Mouse (Mus musculus) left cerebral cortex, postnatal 10 days (tissue): ENCODE measurements at regions not wholly inside any gene's neighbourhood (a gene's known extent, or its start where the extent isn't known, plus 50 kb on each side); places are given as distances from the start of the nearest gene placed in this dataset.

ENCODE experiments used
- DNase-seq, 2 experiments: peaks; one replicate each; pipeline ENCODE4 v3.0.0; 2021 to 2022; ENCODE audit warnings: low spot score in 2 of 2, mixed read lengths in 1 of 2; ENCODE audit errors: extremely low spot score in 1 of 2
- intact Hi-C: fragments of 180-260 bp; cut with DNase I; formaldehyde crosslinking; loops from one replicate; pipeline ENCODE4 v1.15.1; 2025

DNA sequence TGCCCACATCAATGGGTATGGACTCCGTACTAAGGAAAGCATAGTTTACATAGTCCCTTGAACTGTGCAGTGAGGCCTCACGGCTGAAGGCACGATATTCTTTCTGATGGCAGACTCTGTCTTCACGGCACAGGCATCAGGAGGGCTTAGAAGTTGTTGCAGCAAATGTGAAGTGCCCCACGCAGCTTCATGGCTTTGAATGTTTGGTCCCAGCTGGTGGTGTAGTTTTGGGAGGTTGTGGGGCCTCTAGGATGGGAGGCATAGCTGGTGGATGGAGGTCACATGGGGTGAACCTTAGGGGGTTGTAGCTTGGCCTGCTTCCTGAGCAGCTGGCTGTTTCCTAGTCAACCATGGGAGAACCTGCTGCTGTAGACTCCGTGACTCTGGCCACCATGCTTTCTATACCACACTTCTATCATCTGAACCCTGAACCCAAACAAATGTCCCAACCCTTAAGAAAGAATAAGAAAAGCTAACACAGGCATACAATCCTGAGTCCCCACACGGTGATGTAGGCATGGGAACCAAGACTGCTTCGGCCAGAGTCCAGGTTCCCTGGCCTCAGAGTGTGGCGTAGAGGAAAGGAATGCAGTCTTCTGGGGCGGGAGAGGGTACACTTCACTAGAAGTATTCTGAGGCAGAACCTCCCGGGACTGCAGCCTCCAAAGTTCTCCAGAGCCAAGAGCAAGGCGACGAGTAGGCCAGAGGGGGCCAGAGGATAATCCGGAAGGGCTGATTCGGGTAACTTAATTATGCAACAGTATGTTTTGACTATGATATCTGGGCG lies 59.2 kb upstream of the Cnih3 start:
- DNase-seq: peak in 1 of 2 experiments; percentile 11
- intact Hi-C loops: no loop called here

DNA sequence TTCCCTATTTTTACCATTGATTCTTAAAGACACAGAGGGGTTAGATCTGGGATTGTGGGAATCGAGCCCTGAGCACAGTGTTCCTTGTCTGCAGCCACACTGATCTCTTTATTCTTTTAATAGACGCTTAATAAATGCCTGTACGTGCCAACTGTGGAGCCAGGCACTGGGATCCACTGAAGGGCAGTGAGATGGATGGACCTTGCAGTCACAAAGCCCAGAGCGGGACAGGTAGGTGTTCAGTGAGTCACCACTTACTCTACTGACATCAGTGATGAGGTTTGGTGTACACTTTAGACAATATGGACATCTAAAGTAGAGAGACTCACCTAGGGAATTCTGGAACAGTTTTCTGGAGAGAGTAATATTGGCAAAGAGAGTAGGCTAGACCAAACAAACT lies 56.8 kb upstream of the Cnih3 start:
- intact Hi-C loops: no loop called here
- peak in 1 of 2 experiments; percentile 5 for DNase-seq

GRCm38 (mm10) chr1:181298063-181298462 lies 54.4 kb upstream of the Cnih3 start:
- intact Hi-C loops: no loop called here
- peak in 1 of 2 experiments; percentile 16 for DNase-seq

DNA sequence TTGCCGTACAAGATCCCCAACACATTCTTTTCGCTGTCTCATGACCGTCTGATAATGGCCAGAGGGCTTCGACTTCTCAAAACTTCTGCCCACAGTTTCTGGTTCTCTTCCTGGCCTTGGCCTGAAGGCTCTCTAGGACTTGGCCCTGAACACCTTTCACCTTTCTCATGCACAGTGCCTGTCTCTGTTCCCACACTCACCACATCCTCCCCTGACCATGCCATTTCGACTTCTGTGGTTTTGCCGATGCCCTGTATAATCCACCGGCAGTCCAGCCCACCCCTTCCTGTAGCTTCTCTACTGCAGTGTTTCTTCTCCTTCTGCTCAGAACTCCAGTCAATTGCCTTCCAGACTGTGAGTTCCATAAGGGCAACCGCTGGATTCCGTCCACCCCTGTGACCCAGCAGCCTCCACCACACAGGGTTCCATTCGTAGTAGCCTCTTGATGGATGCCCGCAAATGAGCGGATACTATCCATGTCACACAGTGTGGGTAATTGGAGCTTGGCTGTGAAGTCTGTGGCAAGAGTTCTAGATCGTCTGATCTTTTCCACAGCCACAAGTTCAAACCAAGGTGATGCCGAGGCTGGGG lies 53.3 kb upstream of the Cnih3 start:
- intact Hi-C loops: no loop called here
- DNase-seq: peak in 1 of 2 experiments; percentile 7

DNA sequence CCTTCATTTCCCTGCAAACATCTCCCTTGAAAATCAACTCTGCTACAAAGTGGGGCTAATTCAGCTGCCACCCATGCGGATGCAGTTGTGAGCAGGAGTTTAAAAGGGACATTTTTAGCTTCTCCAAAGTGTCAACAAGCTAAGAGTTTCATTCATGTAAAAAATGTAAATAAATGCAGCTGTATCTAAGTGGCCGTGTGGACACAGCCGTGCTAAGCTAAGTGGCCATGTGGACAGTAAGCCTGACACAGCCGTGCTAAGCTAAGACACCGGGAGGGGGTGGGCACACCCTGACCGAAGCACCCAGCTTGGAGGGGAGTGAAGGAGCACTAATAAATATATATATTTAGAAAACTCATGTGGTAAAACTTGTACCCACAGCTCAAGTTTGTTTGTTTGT lies 52.6 kb upstream of the Cnih3 start:
- DNase-seq: peak in 1 of 2 experiments; percentile 17
- intact Hi-C loops: no loop called here

- DNase-seq: peak in 1 of 2 experiments; percentile 4
- intact Hi-C loops: no loop called here
Observed at GRCm38 (mm10) chr1:181302151-181302550, 50.3 kb upstream of the Cnih3 start.
